Mouse (Mus musculus) megakaryocyte progenitor cell, adult 5-6 weeks (primary cell): ENCODE data around the gene Vmn1r123. TPM values are rescaled to one million over a fixed set of nuclear protein-coding genes. Genes with fewer than 3 reads are reported as not detected.
"Not testable (repeated sequence)": the region's sequence is repeated elsewhere in the genome, so short reads cannot be mapped to it uniquely, and the experiment has no call there.

Experiments
- ATAC-seq: replicated peaks from 2 replicates; pipeline ENCODE4 v1.8.0; 2016; ENCODE audit warnings: mild to moderate bottlenecking, moderate TSS enrichment, inconsistent platforms; ENCODE audit not compliant: poor library complexity
- total RNA-seq, 2 experiments: library from RNA; stranded (forward) in 1 of 2; stranded (reverse) in 1 of 2; fragments of 157-497, 149-512 nt in 1 of 2; fragments of 200-1000 nt in 1 of 2; gene quantifications; 2 replicates each; pipeline versions ENCODE4 v1.2.3 to v1.2.4; 2015 to 2017

Gene Vmn1r123
- not detected in 2 replicates for total RNA-seq (2015)
- not detected in 2 replicates for total RNA-seq (2017)

- ATAC-seq = not testable (repeated sequence)
Measured at GRCm38 (mm10) chr7:21161885-21162284, at the start of gene Vmn1r123. TSS of gene Vmn1r123 (plus strand) at chr7:21162185.

DNA sequence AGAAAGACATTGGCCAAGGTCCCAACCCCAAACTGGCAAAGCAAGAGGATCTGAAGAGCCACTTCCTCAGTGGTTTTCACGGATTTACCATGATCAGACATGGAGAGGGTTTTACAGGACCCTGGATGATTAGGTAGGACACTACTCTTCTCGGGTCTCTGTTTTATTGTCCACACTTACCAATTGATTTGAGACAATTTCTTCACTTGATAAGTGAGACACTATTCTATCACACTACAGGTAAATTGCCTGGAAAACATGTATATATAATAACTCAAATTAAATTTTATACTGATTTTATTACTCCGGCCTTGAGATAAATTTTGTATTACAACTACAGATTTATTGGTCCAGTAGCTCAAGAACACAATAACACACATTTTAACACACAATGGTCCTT, 28.0 kb upstream of the Vmn1r123 start, which contains the start of gene Vmn1r122:
Vmn1r122 (minus strand) TSS at position 101 of the 400 bp plus-strand sequence.
- ATAC-seq = not testable (repeated sequence)

DNA sequence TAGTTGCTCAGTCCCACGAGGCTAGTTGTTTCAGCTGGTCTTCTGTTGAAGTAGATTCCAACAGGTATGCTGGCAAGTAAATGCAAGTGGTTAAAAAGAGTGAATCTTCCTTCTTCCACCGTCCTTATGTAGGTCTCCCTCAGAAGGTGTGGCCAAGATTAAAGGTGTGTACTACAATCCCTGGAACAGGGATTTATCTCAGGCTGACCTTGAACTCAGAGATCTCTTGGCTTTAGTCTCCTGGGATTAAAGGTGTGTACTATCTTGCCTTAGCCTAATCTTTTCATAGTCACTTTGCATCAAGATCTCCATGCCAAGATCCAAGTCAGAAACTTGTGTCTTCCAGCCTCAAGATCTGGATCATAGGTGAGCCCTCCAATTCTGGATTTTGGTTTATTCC, 28.3 kb downstream of the Vmn1r123 start, which contains the start of gene Gm5157:
Gm5157 (minus strand) TSS at position 101 of the 400 bp plus-strand sequence.
- not testable (repeated sequence) for ATAC-seq

Other genes starting within 250 kb of the Vmn1r123 start
- not detected in 2 replicates for gene Vmn1r118, start 249.8 kb upstream of the Vmn1r123 start, total RNA-seq (2015)
- gene Vmn1r118, start 249.8 kb upstream of the Vmn1r123 start, total RNA-seq (2017) = not detected in 2 replicates
- not detected in 2 replicates for gene Vmn1r119, start 149.7 kb upstream of the Vmn1r123 start, total RNA-seq (2015)
- not detected in 2 replicates for gene Vmn1r119, start 149.7 kb upstream of the Vmn1r123 start, total RNA-seq (2017)
- not detected in 2 replicates for gene Vmn1r120, start 108.4 kb upstream of the Vmn1r123 start, total RNA-seq (2015)
- gene Vmn1r120, start 108.4 kb upstream of the Vmn1r123 start, total RNA-seq (2017) = not detected in 2 replicates
- gene Vmn1r121, start 63.7 kb upstream of the Vmn1r123 start, total RNA-seq (2015) = not detected in 2 replicates
- not detected in 2 replicates for gene Vmn1r121, start 63.7 kb upstream of the Vmn1r123 start, total RNA-seq (2017)
- not detected in 2 replicates for gene Vmn1r122, start 28.1 kb upstream of the Vmn1r123 start, total RNA-seq (2015)
- gene Vmn1r122, start 28.1 kb upstream of the Vmn1r123 start, total RNA-seq (2017) = not detected in 2 replicates
- gene Gm5157, start 28.2 kb downstream of the Vmn1r123 start, total RNA-seq (2015) = not detected in 2 replicates
- not detected in 2 replicates for gene Gm5157, start 28.2 kb downstream of the Vmn1r123 start, total RNA-seq (2017)
- gene Vmn1r124, start 98.4 kb downstream of the Vmn1r123 start, total RNA-seq (2015) = not detected in 2 replicates
- not detected in 2 replicates for gene Vmn1r124, start 98.4 kb downstream of the Vmn1r123 start, total RNA-seq (2017)
- not detected in 2 replicates for gene Vmn1r125, start 110.0 kb downstream of the Vmn1r123 start, total RNA-seq (2015)
- not detected in 2 replicates for gene Vmn1r125, start 110.0 kb downstream of the Vmn1r123 start, total RNA-seq (2017)
- not detected in 2 replicates for gene Vmn1r126, start 139.3 kb downstream of the Vmn1r123 start, total RNA-seq (2015)
- gene Vmn1r126, start 139.3 kb downstream of the Vmn1r123 start, total RNA-seq (2017) = not detected in 2 replicates
- gene Vmn1r127, start 157.7 kb downstream of the Vmn1r123 start, total RNA-seq (2015) = not detected in 2 replicates
- gene Vmn1r127, start 157.7 kb downstream of the Vmn1r123 start, total RNA-seq (2017) = not detected in 2 replicates
- not detected in 2 replicates for gene Vmn1r128, start 187.2 kb downstream of the Vmn1r123 start, total RNA-seq (2015)
- gene Vmn1r128, start 187.2 kb downstream of the Vmn1r123 start, total RNA-seq (2017) = not detected in 2 replicates
- gene Vmn1r129, start 199.1 kb downstream of the Vmn1r123 start, total RNA-seq (2015) = not detected in 2 replicates
- gene Vmn1r129, start 199.1 kb downstream of the Vmn1r123 start, total RNA-seq (2017) = not detected in 2 replicates